Mouse (Mus musculus): Measurements from ENCODE around the gene Meioc.

DNA sequence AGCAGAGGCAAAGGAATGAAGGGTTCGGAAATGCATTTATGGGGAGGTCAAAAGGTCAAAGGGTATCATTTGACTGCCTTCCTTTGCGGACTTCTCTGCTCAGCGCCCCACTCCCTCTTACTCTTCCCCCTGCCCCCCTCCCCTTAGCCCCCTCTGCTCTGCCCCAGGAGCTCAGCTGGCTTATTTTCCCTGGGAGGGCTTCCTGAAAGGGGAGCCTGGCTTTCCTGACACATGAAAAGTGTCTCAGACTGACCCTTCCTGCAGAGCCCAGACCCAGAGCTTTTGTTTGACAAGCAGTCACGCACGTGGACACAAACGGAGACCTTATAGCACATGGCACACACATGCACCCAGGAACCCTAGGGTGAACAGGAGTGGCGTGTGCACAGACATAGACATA, 32.8 kb upstream of the Meioc start:
- TF ChIP-seq GATA1 (IDR thresholded peaks at IDR 0.05; ENCODE audit: low read length) (no peak), TAL1 (IDR thresholded peaks at IDR 0.05; ENCODE audit: low read length) (no peak)
